Mouse (Mus musculus): ENCODE results near the gene Dmxl2. TPM values are rescaled to one million over a fixed set of nuclear protein-coding genes. Genes with fewer than 3 reads are reported as not detected.

Gene Dmxl2
- polyA plus RNA-seq, 1 experiment: 15.9 TPM

DNA sequence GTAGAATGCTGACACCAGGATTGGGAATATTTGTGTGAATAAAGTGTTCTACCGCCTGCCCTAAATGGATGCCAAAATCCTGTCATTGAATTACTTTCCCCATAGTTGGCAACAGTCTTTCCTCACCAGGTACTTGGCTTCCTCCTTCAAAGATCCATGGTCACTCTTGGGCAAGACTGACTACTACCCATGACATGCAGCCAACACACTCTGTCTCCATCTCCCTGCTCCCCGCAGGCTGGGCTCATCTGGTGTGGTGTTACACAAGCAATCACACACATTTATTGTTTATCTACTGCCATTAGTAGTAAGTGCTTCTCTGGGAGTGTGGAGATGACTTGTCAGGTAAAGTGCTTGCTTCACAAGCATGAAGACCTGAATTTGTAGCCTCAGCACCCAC lies 31.5 kb upstream of the Dmxl2 start:
- no peaks in the 10 kb centered on the region for H3K9me3 ChIP-seq (replicated peaks; ENCODE audit: control insufficient read depth, insufficient read depth, low read length, poor library complexity, severe bottlenecking)
- H3K27ac ChIP-seq (ENCODE audit: insufficient read depth, low read length): no peak overlapping the region
- no peaks in the 10 kb centered on the region for H3K36me3 ChIP-seq (ENCODE audit: control insufficient read depth, insufficient read depth, low read length, poor library complexity, severe bottlenecking)
- H3K27me3 ChIP-seq (ENCODE audit: control insufficient read depth, insufficient read depth, low read length, poor library complexity, severe bottlenecking): no peaks in the 10 kb centered on the region
- no peak overlapping the region for H3K9ac ChIP-seq (ENCODE audit: low read depth, poor library complexity, severe bottlenecking)
- no peaks in the 10 kb centered on the region for H3K4me1 ChIP-seq (ENCODE audit: control insufficient read depth, insufficient read depth, low read length)
- H3K4me3 ChIP-seq (ENCODE audit: low read depth, low read length): no peak overlapping the region
- TF ChIP-seq CTCF (IDR thresholded peaks at IDR 0.05; ENCODE audit: low read depth, low read length) (no peak), EP300 (IDR thresholded peaks at IDR 0.05; ENCODE audit: insufficient read depth, low read depth, low read length) (no peak), POLR2A (IDR thresholded peaks at IDR 0.05; ENCODE audit: insufficient read depth, low read length) (no peak)

DNA sequence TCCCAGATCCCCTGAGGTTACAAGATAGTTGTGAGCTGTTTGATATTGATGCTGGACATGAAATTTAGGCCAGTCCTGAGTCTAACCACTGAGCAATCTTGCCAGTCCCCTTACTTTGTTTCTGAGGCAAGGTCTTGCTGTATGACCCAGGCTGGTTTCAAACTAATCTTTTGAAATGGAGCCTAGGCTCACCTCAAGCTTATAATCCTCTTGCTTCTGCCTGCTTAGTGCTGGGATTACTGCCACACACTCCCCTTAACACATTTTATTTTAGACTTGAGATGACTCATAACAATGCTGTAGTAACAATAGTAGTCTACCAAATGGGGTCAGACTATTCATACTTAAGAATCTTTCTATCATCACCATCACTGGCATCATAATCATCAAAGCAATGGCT lies 30.0 kb upstream of the Dmxl2 start:
- Histone ChIP-seq H3K4me3 (ENCODE audit: low read depth, low read length) (no peak overlapping the region), H3K4me1 (ENCODE audit: control insufficient read depth, insufficient read depth, low read length) (no peaks in the 10 kb centered on the region), H3K9ac (ENCODE audit: low read depth, poor library complexity, severe bottlenecking) (no peak overlapping the region), H3K27ac (ENCODE audit: insufficient read depth, low read length) (no peak overlapping the region), H3K9me3 (replicated peaks; ENCODE audit: control insufficient read depth, insufficient read depth, low read length, poor library complexity, severe bottlenecking) (no peaks in the 10 kb centered on the region), H3K27me3 (ENCODE audit: control insufficient read depth, insufficient read depth, low read length, poor library complexity, severe bottlenecking) (no peaks in the 10 kb centered on the region), H3K36me3 (ENCODE audit: control insufficient read depth, insufficient read depth, low read length, poor library complexity, severe bottlenecking) (no peaks in the 10 kb centered on the region)
- TF ChIP-seq POLR2A (IDR thresholded peaks at IDR 0.05; ENCODE audit: insufficient read depth, low read length) (no peak), CTCF (IDR thresholded peaks at IDR 0.05; ENCODE audit: low read depth, low read length) (no peak), EP300 (IDR thresholded peaks at IDR 0.05; ENCODE audit: insufficient read depth, low read depth, low read length) (no peak)

DNA sequence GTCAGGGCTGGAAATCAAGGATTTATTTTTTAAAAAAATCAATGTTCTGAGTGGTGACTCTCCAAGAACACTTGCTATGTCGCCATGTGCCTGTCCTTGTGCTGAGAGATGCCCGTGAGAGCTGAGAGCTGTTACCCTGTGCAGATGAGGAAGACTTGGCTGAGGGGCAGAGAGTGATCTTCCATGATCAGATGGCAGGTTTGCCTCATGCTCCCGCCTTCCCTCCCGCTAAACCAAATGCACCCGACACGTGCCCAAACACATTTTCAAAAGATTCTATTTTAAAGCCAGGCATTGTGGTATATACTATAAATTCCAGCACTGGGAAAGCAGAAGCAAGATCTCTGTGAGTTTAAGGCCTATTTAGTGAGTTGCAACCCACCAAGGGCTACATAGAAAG lies 29.4 kb upstream of the Dmxl2 start:
- Histone ChIP-seq H3K9ac (ENCODE audit: low read depth, poor library complexity, severe bottlenecking) (no peak overlapping the region), H3K36me3 (ENCODE audit: control insufficient read depth, insufficient read depth, low read length, poor library complexity, severe bottlenecking) (no peaks in the 10 kb centered on the region), H3K4me3 (ENCODE audit: low read depth, low read length) (no peak overlapping the region), H3K9me3 (replicated peaks; ENCODE audit: control insufficient read depth, insufficient read depth, low read length, poor library complexity, severe bottlenecking) (no peaks in the 10 kb centered on the region), H3K4me1 (ENCODE audit: control insufficient read depth, insufficient read depth, low read length) (no peaks in the 10 kb centered on the region), H3K27me3 (ENCODE audit: control insufficient read depth, insufficient read depth, low read length, poor library complexity, severe bottlenecking) (no peaks in the 10 kb centered on the region), H3K27ac (ENCODE audit: insufficient read depth, low read length) (no peak overlapping the region)
- no peak for TF ChIP-seq CTCF (IDR thresholded peaks at IDR 0.05; ENCODE audit: low read depth, low read length)
- TF ChIP-seq POLR2A (IDR thresholded peaks at IDR 0.05; ENCODE audit: insufficient read depth, low read length): no peak
- no peak for TF ChIP-seq EP300 (IDR thresholded peaks at IDR 0.05; ENCODE audit: insufficient read depth, low read depth, low read length)

DNA sequence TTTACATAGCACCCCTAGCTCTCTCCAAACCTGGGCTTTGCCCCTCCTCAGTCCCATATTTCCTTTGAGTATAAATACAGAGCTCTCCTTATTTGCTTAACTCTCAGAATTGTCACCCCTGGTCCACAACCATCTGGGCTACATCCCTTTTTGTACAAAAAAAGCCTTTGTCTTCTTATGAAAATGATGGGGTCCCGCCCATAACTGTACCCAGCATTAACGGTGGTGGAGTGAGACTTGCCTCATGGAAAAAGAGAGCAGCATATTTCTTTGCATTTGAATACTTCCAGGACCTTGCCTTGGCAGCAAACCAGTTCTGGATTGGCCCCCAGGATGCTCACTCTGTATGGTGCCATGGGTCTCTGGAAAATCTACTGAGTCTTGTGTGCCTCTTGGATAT lies 28.5 kb upstream of the Dmxl2 start:
- Histone ChIP-seq H3K27me3 (ENCODE audit: control insufficient read depth, insufficient read depth, low read length, poor library complexity, severe bottlenecking) (no peaks in the 10 kb centered on the region), H3K36me3 (ENCODE audit: control insufficient read depth, insufficient read depth, low read length, poor library complexity, severe bottlenecking) (no peaks in the 10 kb centered on the region), H3K9ac (ENCODE audit: low read depth, poor library complexity, severe bottlenecking) (no peak overlapping the region), H3K4me1 (ENCODE audit: control insufficient read depth, insufficient read depth, low read length) (no peaks in the 10 kb centered on the region), H3K4me3 (ENCODE audit: low read depth, low read length) (no peak overlapping the region), H3K27ac (ENCODE audit: insufficient read depth, low read length) (no peak overlapping the region), H3K9me3 (replicated peaks; ENCODE audit: control insufficient read depth, insufficient read depth, low read length, poor library complexity, severe bottlenecking) (no peaks in the 10 kb centered on the region)
- TF ChIP-seq CTCF (IDR thresholded peaks at IDR 0.05; ENCODE audit: low read depth, low read length) (no peak), POLR2A (IDR thresholded peaks at IDR 0.05; ENCODE audit: insufficient read depth, low read length) (no peak), EP300 (IDR thresholded peaks at IDR 0.05; ENCODE audit: insufficient read depth, low read depth, low read length) (no peak)

DNA sequence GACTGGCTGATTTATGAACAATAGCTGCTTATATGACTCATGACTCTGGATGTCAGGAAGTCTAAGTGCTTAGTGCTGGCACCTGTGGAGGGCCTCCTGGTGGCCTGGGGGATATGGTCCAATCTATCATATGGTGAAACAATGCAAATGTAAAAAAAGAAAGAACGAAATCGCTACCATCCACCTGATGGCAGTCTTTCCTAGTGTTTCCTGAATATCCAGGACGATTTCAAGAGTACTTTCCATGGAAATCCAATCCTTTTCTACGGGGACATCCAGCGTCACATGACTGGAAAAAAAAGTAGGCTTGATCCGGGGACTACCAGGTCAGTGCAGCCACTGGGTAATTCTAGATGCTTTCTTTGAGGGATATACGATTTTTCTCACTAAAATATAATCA lies 26.3 kb upstream of the Dmxl2 start:
- TF ChIP-seq EP300 (IDR thresholded peaks at IDR 0.05; ENCODE audit: insufficient read depth, low read depth, low read length) (no peak), CTCF (IDR thresholded peaks at IDR 0.05; ENCODE audit: low read depth, low read length) (no peak), POLR2A (IDR thresholded peaks at IDR 0.05; ENCODE audit: insufficient read depth, low read length) (no peak)
- Histone ChIP-seq H3K4me1 (ENCODE audit: control insufficient read depth, insufficient read depth, low read length) (no peaks in the 10 kb centered on the region), H3K4me3 (ENCODE audit: low read depth, low read length) (no peak overlapping the region), H3K27ac (ENCODE audit: insufficient read depth, low read length) (no peak overlapping the region), H3K27me3 (ENCODE audit: control insufficient read depth, insufficient read depth, low read length, poor library complexity, severe bottlenecking) (no peaks in the 10 kb centered on the region), H3K9me3 (replicated peaks; ENCODE audit: control insufficient read depth, insufficient read depth, low read length, poor library complexity, severe bottlenecking) (no peaks in the 10 kb centered on the region), H3K36me3 (ENCODE audit: control insufficient read depth, insufficient read depth, low read length, poor library complexity, severe bottlenecking) (no peaks in the 10 kb centered on the region), H3K9ac (ENCODE audit: low read depth, poor library complexity, severe bottlenecking) (no peak overlapping the region)

DNA sequence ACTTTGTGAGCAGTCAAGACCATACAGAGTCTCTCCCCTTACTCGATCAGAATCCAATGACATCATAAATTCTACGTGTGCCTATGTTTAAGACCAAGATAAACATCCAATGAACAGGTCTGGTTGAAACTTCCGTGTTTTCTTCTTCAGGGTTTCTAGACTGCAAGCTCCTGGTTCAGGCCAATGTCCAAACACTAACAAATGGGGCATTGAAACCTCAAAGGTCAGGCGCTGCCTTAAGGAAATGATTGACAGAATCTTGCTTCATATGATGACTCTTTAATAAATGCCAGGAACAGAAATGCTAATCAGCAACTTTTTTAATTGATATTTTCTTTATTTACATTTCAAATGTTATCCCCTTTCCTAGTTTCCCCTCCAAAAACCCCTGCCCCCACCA lies 18.9 kb upstream of the Dmxl2 start:
- TF ChIP-seq POLR2A (IDR thresholded peaks at IDR 0.05; ENCODE audit: insufficient read depth, low read length) (no peak), CTCF (IDR thresholded peaks at IDR 0.05; ENCODE audit: low read depth, low read length) (no peak)
- H3K27me3 ChIP-seq (ENCODE audit: control insufficient read depth, insufficient read depth, low read length, poor library complexity, severe bottlenecking): no peaks in the 10 kb centered on the region
- H3K9ac ChIP-seq (ENCODE audit: low read depth, poor library complexity, severe bottlenecking): no peak overlapping the region
- H3K27ac ChIP-seq (ENCODE audit: insufficient read depth, low read length): no peak overlapping the region
- no peaks in the 10 kb centered on the region for H3K9me3 ChIP-seq (replicated peaks; ENCODE audit: control insufficient read depth, insufficient read depth, low read length, poor library complexity, severe bottlenecking)
- H3K4me3 ChIP-seq (ENCODE audit: low read depth, low read length): no peak overlapping the region
- H3K4me1 ChIP-seq (ENCODE audit: control insufficient read depth, insufficient read depth, low read length): no peaks in the 10 kb centered on the region
- no peaks in the 10 kb centered on the region for H3K36me3 ChIP-seq (ENCODE audit: control insufficient read depth, insufficient read depth, low read length, poor library complexity, severe bottlenecking)

Measured in ES-Bruce4 (cell line).